Mouse (Mus musculus) liver, adult (tissue): ENCODE measurements around the gene Tmod2.

Experiments
- GATA4 ChIP-seq: IDR thresholded peaks from 2 replicates; pipeline ENCODE4 v1.6.1; 2014; ENCODE audit warnings: mild to moderate bottlenecking, low read length; ENCODE audit not compliant: insufficient replicate concordance

Gene Tmod2

DNA sequence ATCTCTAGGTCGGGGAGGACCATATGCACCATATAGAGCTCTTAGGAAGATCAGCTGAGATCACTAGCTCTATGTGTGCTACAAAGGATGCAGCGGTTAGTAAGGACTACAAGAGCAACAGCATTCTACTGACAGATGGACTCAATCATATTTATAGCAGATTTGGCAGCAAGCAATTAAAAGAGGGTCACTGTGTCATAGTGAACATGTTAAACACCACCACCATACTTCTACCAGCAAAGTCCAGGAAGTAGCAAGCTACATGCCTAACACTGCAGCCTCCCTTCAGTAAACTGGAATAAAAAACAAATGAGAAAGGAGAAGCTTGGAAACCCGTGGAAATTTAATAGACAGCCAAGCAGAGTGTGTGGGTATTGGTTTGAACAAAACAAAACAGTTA lies 5.4 kb upstream of the Tmod2 start:
- no peak for TF ChIP-seq GATA4

DNA sequence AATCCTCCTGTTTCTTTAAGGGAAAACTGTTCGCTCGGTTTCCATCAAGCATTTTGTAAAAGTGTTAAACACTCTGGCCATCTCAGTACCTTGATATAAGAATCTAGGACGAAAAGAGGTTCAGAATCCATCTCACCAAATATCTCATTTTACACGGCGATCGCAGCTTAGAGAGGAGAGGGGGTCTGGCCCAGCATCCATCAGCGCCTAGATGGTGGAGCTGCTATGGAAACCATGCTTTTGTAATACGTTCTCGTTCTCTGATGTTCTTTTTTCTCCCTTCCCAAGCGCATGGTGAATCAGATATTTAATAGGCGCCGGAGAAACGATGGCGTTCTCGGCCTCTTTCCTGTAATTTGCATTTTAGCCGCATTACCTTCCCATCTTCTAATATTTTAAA lies 1.2 kb downstream of the Tmod2 start:
- no peak for TF ChIP-seq GATA4

DNA sequence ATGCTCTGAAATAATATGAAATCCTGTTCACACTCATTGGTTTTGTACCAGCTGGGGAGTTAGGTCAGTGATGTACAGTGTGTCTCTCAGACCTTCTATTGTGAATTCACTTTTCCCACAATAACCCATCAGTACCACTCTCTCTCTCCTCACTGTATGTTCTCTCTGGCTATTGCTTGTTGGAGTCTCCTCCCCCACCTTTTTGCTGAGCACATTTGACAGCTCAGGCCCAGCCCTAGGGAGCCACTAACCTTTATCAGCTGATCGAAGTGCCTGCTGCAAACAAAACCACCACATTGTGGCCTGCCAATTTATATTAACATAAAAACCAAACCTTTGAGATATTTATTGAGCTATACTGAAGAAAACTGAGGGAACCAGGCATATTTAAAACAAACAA lies 1.6 kb downstream of the Tmod2 start:
- TF ChIP-seq GATA4, result no peak

DNA sequence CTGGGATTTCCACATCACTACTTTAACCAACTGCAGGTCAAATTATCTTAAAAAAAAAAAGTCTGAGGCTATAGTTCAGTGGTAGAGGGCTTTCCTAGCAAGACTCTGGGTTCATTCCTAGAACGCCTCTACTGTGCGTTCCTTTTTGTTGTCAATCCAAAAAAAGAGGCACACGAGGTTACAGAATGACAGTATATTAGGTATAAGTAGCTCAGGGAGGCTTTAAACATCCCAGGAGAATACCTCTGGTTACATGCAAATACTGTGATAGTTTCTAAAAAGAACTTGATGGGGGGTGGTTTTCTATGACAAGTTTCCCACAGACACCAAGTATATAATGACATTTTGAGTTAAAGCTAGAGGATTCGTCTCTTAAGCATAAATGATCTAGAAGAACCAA lies 3.6 kb downstream of the Tmod2 start:
- no peak for TF ChIP-seq GATA4

DNA sequence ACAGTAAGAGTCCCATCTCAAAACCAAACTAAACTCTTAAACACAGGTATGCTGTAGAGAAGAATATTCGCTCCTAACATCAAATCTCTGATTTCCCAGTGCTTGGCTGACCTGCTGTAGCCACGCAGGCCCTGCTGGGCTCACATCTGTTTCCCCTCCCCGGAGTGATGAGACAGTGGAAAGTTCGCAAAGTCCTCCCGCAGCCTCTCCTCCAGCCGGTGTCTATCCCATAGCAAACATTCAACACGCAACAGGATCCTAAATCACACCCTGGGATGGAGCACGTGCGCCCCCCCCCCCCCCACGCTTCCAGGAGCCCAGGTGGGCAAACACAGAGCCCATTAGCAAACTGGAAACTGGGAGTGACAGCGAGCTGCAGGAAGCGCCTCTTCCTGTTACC lies 9.6 kb downstream of the Tmod2 start:
- TF ChIP-seq GATA4, result no peak

DNA sequence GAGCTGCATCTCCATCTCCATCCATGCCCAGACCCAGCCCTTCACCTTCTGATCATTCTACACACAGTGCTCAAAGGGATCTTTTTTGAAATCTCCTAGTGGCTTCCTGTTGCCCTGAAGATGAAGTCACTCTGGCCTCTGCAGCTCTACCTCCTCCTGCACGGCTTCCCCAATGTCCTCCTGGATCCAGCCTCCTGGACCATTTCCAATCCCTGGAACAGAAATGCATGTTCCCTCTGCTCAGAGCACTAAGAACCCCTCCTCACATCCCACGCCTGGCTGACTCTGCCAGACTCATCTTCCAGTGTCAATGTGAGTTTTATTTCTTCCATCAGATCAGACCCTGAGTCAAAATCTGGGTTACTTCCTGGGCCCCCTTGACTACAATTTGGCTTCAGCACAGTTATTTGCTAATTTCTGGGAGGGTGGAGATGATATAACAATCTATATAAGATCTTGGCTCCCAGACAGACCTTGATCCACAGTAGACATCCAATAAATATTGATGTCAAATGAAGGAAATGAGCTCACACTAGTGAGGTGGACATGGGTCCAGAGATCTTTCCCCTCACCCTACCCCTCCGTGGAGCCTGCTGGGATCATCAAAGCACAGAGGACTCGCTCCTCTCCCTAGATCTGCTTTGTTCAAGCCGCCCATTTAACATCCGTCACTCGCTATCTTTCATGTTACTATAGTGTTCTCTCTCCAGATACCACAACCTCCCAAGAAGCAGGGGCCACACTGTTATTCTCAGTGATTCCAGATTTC lies 10.8 kb downstream of the Tmod2 start:
- no peak for TF ChIP-seq GATA4

DNA sequence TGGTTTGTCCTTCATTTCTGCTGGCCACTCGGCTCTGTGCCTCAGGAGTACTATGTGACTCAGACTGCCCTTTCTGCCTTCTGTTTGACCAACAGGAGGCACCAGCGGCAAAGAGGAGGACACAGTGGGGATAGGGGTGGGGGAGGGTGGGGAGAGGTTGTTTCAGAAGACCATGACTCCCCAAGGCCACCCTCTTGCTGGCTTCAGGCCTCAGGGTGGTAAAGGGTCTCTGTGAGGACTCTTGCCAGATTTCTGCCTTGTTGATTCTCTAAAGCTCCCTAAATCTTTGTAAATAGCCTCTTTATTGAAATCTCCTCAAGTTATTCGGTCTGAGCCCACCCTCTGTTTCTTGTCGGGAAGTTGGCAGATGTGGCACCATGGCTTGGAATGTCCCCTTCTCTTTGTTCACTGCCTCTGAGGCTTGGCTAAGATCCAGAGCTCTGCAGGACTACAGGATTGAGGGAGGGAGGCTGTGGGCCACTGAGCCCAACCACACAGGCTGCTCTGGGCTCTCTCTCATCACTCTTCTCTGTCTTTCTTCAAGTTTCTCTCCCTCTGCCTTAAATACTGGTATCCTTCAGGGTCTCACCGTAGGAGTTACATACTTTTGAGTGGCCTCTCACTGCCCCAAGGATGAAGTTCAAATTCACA lies 11.8 kb downstream of the Tmod2 start:
- TF ChIP-seq GATA4, result no peak

DNA sequence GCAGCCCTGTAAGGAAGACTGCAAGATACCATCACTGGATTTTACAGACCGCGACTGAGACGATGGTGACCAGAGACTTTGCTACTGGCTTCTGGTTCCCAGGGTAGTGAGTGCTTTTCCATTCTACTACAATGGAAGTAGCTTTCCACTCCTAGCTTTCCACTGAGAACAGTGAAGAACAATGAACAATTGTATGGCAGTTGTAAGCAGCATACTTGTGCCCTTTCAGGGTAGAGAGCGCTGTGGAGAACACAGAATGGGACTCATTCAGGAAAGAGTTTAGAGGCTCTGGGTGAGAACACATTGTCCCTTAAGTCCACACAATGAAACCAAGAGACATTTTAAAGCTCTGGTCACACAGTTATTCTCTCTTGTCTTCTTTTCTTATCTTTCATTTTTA lies 13.5 kb downstream of the Tmod2 start:
- TF ChIP-seq GATA4, result no peak

DNA sequence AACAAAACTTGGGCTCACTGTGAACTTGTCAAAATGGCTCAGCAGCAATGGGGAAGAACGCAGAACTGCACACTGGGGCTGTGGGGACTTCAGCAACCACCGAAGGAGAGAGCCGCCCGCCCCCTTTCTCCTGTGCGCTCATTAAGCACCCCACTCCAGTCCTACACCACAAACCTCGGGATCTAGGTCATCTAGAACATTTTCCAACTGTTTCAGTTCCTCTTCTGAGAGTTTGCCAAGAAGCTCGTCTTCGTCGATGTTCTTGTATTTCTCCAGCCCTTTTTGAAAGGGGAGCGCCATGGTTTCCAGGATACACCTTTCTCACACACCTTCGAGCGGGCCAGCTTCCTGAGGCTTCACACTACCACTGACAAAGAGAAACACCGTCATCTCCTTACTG lies 14.1 kb downstream of the Tmod2 start:
- TF ChIP-seq GATA4, result no peak

DNA sequence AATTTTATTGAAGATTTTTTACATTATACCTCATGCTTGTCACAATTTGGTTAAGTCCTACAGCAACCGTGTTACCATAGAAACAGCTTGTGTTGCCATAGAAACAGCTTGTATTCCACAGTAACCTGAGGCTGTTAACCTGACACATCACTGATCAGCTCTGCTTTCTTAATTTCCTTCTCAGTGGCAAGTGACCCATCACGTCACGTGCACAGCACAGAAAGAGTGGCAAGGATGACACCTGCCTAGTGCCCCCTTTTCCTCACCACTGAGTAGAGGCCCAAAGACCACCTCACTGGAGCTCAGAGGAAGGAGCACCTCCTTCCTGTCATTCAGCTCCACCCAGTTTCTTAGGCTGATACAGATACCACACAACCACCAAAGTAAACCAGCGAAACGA lies 17.6 kb downstream of the Tmod2 start:
- TF ChIP-seq GATA4, result no peak

DNA sequence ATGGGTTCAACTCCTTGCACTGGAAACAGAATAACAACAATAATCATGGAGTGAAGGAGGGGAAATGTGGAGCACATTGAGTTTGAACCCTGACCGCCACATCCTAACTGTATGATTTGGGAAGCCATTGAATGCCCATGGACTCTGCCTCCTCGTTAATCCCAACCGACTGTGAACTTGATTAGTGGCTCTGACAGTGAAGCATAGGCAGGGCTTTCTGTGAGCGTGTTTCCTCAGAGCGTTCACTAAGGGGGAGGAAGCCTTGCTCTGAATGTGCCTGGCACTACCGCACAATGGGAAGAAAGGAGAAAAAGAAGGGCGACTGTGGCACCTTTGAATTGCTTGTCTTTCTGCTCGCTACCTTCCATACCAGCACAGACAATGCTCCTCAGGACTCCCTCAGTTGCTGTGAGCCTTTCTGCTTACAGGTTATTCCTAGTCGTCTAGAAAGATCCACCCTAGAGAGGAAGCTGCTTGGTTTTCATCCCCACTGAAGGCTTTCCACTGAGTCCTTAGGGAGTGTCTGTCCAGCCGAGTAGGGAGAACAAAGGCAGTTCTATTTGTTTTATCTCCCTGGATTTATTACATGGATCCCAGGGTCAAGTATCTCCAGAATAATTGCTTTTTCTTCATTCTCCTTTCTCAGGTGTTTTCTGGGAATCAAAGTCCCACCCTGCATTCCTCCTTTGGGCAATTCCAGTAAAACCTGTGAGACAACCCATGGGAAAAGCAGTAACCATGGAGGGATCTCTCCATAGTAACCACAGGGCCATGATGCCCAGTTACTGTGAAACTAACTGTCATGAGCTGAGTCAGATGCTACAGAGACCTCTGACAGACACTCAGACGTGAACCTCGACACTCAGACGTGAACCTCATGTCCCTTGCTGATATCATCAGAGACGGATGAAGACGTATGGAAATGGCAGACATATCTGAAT lies 21.0 kb downstream of the Tmod2 start:
- no peak for TF ChIP-seq GATA4

DNA sequence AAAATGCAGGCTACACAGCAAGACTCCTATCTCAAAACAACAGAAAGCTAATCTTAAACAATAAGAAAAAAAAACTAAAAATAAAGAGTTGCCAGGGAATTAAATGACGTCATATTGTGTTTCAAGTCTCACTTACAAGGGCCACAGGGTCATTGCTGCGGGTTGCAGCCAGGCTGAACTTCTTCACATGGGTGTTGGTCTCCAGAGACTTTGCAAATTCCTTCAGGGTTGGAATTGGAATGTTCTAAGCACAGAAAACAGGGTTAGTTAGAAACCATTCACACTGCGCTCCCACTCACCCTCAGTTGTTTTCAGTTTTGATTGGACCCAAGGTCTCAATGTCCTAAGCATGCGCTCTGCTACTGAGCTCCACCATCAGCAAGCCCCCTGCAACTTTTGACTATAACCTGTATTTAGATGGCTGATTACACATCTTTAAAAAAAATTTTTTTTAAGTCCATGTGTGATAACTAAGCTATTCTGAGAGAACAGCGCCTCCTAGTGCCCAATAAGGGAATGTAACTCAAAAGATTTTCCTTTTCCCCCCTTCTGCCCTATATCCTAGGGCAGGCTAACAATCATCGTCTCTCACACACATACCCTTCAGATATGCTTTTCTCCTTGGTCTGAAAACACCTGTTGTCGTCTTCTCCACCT lies 29.3 kb downstream of the Tmod2 start:
- TF ChIP-seq GATA4, result no peak

DNA sequence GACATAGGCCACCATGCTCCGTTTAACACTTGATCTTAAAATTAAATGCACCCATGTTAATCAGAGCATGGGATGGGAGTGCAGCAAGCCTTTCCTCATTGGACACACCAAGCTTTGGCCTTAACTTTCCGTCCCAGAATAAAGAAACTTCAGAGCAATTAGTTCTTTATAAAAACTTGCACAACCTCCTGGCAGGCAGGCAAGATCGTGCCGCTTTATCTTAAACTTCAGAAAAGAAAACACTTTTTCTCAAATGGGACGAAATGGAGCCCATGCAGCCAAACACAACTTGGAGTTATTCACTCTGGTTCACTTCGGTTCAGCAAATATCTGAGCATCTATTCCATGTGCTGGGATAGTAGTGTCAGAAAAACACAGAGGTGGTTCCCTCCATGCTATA lies 31.8 kb downstream of the Tmod2 start:
- TF ChIP-seq GATA4, result no peak

DNA sequence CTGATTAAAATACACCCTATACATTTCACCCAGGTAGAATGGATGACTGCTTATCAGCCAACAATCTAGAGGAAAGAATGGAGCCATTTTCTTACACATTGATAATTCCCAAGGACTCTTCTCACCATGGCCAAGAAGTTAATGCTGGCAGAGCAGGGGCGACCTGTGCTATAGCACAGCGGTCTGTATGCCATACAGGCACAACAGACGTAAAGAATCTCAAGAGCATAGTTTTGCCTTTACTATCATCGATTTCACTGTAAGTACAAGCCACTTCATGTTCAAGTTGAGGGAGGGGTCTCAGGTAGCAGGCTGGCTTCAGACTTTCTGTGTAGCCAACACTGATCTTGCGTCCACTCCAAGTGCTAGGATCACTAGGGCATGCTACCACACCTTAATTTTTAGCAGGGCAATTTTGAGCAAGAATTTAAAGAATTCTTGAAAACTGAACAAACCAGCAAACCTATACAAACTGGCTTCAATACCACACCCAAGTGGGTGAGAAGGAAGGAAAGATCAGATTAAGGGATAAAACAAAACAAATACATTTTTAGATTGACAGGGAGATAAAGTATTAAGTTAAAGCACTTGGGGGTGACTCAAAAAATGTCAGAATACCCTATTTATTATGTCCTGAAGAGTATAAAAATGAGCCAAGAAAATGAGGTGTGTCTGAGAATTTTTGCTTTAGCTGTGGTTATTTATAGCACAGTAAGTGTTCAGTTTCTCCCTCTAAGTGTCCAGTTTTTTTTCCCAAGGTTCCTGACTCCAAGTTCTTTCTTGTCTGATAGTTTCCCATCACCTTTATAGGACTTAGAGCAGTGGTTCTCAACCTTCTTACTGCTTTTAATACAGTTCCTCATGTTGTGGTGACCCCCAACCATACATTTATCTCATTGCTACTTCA lies 39.8 kb downstream of the Tmod2 start:
- no peak for TF ChIP-seq GATA4
